Mouse (Mus musculus) common myeloid progenitor, adult 5-6 weeks (primary cell): ENCODE data around the gene Cers4. TPM values are rescaled to one million over a fixed set of nuclear protein-coding genes. Genes with fewer than 3 reads are reported as not detected.

Experiments
- total RNA-seq: library from RNA; stranded (forward); fragments of 200-1000, 187-1606 nt; gene quantifications from 2 replicates; pipeline ENCODE4 v1.2.3, GENCODE M21; 2017

Gene Cers4
- total RNA-seq, 1 experiment from 2014 or later, result 5.8 TPM

Other genes with a start within 250 kb of the Cers4 start
- gene Tgfbr3l, start 244.8 kb upstream of the Cers4 start, total RNA-seq, result 1.5 TPM in 1 of 2 replicates, not detected in the other
- gene Snapc2, start 239.9 kb upstream of the Cers4 start, total RNA-seq, result 15.0 and 15.3 TPM in 2 replicates
- gene Ctxn1, start 233.8 kb upstream of the Cers4 start, total RNA-seq, result 2.1 and 4.9 TPM in 2 replicates
- 135 and 169 TPM in 2 replicates for gene Timm44, start 217.1 kb upstream of the Cers4 start, total RNA-seq
- 9.4 and 16.7 TPM in 2 replicates for gene Ccl25, start 167.8 kb upstream of the Cers4 start, total RNA-seq
- 93.7 and 124 TPM in 2 replicates for gene Elavl1, start 167.6 kb upstream of the Cers4 start, total RNA-seq
- 16.5 and 24.5 TPM in 2 replicates for gene Zfp958, start 120.1 kb downstream of the Cers4 start, total RNA-seq